Mouse (Mus musculus): ENCODE results near the gene Oosp1.

Gene Oosp1

DNA sequence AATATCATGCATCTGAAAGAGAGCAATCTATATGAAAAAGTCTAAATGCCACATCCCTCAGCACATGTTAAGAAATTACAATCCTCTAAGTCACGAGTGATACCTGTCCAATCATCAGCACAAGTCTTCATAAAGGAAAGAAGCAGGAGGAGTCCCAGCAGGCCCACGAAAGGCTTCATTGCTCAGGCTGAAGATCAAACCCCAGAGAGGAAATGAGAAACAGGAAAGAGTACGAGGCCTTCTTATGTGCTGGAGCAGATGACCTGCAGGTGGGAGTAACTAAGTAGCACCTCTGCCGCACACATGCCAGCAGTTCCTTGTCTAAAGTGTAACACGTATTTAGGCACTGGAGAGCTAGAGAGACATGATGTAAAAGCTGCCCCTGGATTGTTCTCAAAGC lies at the start of gene Oosp1:
Oosp1 (minus strand) TSS at position 312 of the 400 bp plus-strand sequence.
- DNase-seq (ENCODE audit: low spot score in 2 of 2): no peak

DNA sequence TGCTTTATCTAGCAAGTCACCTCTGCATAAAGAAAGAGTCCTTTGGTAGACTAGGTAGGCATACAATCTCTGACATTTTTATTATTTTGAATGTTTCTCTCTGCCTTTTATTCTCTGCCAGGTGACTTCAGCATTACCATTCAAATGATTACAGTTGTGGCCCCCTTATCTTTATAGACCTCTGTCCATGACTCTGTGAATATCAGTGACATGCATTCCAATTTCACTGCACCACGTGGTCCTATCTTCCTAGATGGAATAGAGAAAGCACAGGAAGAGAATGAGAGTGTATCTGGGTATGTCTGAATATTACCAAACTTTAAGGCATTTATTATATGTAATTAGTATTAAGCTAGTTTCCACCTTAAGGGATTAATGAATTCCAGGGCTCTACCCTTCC lies 45.5 kb upstream of the Oosp1 start:
- no peak for DNase-seq (ENCODE audit: low spot score in 2 of 2)

DNA sequence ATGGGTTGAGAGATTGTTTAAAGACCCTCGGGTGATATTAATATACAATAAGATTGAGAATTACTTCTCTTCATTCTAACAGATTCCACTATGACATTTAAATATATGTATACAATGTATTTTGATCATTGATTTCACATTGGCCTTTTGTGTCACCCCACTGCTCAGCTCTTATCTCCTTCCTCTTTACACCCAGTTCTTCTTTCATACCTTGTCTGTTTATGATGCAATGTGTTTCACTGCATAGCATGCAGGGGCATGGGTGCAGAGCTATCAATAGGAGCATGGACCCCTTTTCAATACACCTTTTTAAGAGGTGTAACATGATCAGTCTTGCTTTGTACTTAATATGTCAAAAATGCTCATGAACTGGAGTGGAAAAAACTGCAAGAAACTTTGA lies 39.3 kb upstream of the Oosp1 start:
- no peak for DNase-seq (ENCODE audit: low spot score in 2 of 2)

DNA sequence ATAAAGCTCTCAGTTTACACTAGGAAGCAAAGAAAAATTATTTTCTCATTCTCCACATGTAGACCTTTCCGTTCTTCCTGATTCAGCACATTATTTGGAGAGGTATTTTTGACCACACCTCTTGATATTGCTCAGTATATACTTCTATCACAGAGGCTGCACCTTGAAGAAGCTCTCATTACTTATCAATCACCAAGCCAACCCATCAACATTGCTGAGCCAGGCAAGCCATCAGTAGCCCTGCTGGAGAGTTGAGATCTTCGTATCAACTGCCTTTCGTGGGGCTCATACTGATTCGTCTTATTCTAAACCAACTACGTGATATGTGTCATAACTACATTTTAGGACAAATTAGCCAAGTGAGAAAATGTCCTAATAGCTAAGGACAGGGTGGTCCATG lies 36.4 kb upstream of the Oosp1 start:
- no peak for DNase-seq (ENCODE audit: low spot score in 2 of 2)

DNA sequence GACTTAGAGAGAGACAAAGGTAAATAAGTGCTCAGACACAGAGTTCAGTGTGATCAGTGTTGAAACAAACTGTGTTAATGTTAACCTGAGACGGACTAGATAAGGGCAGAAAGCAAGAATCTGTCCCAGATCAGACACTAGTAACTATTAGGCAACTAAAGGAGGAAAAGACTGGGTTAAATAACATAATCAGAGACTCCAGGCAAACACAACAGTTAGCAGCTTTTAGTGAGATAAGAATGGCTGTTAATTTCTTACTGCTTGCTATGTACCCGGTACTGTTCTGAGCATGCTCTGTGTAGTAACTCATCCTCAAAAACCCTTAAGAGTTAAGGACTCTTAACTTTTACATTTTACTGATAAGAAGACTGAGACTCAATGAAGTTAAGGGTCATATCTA lies 35.0 kb upstream of the Oosp1 start:
- no peak for DNase-seq (ENCODE audit: low spot score in 2 of 2)

DNA sequence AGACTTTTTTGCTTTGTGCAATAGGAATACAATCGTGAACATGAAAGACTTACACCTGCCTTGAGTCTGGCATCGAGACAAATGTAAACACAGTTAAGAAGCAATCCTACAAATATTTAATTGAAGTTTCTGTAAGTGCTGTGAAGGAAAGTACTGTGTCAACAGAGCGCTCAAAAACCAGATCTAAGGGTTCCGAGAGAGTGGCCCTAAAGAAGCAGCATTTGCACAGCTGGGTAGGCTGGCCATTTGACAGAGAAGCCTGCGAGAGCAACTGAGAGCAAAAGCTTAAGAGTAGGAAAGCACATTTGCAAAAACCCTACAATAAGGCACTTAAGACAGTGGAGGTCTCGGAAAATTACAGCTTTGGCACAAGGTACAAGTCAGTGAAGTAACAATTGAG lies 33.3 kb upstream of the Oosp1 start:
- DNase-seq (ENCODE audit: low spot score in 2 of 2): no peak

DNA sequence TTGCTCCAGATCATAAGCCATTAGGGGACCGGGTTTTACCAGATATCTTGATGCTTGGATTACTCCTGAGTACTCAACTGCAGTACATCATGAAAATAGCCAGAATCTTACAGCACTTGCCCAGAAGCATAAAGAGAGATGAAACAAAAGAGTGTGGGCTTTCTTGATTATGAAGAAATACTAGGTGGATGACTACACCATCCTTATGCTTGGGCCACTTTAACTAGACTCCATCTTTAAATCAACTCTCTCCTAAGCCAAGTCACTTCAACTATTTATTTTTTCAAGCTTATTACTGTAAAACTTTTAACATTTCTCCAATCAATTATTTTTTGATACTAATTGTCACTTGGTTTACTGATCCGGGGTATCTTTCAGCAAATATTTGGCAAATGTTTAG lies 32.9 kb upstream of the Oosp1 start:
- no peak for DNase-seq (ENCODE audit: low spot score in 2 of 2)

DNA sequence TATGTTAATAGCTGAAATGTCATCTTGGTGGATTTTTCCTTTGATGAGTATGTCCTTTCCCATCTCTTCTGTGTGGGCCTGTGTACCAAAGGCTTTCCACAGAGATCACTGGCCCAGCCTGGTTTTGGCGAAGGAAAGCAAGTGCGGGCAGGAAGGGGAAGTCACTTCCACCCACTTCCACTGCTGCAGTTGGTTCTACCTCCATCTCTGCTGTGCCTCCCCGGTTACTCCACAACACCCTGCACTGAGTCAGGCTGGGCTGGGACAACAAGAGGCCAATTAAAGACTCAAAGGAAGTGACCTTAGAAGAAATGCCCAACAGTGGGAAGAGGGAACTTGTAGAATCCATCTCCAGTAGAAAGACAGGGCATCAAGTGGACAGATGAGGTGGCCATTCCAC lies 29.1 kb upstream of the Oosp1 start:
- no peak for DNase-seq (ENCODE audit: low spot score in 2 of 2)

DNA sequence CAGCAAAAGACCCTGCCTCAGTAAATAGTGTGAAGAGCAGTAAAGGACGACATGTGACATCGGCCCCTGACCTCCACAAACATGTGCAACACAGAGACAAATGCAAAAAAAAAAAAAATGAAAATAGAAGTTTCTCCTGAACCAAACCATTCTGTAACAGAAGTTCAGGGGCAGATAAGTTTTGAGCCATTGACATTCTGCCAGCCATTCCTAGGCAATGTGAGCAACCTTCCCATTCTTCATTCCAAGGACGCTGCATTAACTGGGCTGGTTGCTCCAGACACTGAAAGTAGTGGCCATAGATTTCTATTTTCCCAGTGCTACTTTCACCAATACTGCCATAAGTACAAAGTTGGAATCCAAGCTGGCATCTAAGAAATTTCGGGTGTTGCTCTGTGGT lies 21.5 kb upstream of the Oosp1 start:
- no peak for DNase-seq (ENCODE audit: low spot score in 2 of 2)

DNA sequence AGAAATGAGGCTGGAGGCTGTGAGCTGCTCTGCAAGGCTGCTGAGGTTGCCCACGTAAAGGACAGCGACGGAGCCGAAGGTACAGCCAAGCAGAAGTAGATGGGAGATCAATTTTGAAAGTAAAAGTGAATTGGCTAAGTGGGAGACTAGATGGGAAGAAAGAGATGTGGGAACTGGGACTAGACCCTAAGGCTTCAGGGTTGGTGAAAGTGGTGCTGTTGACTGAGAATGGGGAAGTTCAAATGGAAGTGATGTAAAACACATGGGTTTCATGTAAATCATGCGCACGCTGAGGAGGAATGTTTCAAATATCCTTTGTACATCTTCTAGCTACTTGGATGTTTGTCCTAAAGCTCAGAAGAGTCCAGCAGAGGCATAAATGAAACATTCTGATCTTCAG lies 7.4 kb upstream of the Oosp1 start:
- DNase-seq (ENCODE audit: low spot score in 2 of 2): no peak

DNA sequence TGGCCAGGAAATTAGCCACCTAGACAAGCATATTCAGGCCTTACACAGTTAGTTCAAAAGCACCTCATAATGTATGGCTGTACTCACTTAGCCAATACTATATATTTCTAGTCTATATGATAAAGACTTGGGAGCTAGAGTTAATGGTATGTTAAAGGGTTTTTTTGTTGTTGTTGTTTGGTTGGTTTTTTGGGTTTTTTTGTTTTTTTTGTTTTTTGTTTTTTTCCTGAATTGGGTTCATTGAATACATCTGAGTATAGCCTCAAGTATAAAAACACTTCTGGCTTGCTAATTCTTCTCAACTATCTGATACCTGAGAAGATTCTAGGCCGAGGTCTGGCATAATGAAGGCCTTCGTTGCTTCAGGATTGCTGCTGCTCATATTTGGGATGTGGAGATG lies 5.8 kb upstream of the Oosp1 start, which contains the start of gene Oosp3:
Oosp3 (plus strand) TSS at position 301 of the 400 bp plus-strand sequence.
- DNase-seq (ENCODE audit: low spot score in 2 of 2): no peak

DNA sequence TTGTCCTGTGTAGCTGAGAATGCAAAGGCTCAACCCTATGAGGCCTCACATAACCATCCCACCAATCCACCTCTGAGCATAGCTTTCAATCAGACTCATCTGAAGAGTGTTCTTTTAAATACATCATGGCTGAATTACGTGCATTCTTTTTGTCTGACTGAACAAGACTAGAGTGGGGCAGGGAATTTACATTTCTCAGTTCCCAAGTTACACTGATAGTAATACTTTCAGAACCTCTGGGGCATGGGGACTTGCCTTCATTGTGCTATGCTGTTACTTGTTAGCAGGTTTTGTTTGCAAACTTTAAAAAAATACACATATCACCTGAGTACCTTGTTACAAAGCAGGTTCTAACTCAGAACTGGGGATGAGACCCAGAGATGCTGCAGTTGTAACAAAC lies 504 bp upstream of the Oosp1 start:
- no peak for DNase-seq (ENCODE audit: low spot score in 2 of 2)

DNA sequence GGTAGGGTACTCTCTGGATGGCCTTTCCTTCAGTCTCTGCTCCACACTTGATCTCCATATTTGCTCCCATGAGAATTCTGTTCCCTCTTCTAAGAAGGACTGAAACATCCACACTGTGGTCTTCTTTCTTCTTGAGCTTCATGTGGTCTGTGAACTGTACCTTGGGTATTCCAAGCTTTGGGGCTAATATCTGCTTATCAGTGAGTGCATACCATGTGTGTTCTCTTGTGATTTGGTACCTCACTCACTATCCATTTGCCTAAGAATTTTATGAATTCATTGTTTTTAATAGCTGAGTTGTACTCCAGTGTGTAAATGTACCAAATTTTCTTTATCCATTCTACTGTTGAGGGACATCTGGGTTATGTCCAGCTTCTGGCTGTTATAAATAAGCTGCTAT lies 29.4 kb downstream of the Oosp1 start:
- no peak for DNase-seq (ENCODE audit: low spot score in 2 of 2)

DNA sequence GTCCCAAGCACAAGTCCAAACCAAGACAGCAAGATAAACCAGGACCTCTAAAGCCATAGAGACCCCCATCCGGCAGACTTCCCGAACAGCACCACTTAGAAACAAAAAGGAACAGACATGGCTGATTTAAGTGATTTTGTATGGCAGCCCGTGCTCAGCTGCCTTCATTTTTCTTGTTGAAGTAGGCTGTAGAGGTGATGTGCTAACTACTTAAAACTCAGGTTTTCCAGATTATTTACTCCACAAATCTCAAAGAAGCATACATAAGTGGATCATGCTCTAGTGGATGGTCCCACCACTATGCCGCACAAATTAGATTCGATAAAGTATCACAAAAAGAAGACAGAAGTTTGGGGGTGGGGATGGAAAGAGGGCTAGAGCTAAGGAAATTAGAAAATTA lies 30.5 kb downstream of the Oosp1 start, which contains the start of gene Oosp2:
Oosp2 (minus strand) TSS at position 101 of the 400 bp plus-strand sequence.
- DNase-seq (ENCODE audit: low spot score in 2 of 2): no peak

DNA sequence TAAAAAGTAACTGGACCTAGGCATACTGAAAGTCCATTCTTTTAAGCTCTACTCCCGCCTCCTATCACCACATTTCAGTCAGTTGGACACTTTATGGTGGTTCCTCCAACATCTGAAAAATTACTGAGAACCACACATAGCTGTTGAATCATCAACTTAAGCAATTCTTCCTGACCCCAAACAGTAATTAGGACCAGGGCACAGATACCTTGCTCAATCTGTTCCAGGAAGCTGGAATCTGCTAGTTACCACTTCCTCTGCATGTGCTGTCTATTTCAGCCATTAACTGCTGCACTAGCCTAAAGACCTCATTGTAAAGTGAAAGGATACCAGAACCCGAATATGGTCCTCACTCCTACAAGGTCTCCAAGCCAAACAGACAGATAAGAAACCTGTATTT lies 31.8 kb downstream of the Oosp1 start:
- DNase-seq (ENCODE audit: low spot score in 2 of 2): no peak

DNA sequence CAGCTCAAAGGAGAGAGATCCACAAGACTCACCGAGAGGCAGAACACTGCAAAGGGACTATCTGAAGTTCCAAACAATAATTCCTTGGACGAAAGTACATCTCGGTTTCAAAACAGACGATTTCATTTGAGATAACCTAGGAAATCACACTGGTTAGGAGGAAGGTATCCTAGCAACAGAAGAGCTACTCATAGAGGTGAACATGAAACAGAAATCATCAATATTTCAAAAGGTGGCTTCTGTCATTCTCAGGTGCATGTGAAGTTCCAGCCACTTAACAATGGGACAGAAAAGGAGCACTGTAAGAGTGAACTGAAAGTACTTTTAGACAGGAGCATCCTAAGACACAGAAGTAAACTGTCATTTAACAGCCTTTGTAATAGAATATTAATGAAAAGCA lies 41.4 kb downstream of the Oosp1 start:
- DNase-seq (ENCODE audit: low spot score in 2 of 2): no peak

DNA sequence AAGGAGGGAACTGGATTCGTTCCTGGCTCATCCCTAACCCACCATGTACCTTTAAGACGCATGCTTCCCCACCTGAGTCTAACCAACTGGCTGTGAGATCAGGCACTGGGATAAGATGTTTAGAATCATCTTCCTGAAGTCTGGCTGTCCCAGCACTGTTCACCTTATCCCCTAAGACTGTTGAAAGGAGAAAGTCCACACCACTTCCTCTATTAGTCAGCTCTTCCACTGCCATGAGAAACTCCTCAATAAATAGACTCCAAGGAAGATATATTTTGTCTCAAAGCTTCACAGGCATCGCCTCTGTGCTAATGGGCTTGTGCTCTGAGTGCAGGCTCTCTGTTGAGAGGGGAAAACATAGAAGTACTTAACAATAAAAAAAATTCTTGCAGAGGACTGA lies 44.8 kb downstream of the Oosp1 start:
- DNase-seq (ENCODE audit: low spot score in 2 of 2): no peak

DNA sequence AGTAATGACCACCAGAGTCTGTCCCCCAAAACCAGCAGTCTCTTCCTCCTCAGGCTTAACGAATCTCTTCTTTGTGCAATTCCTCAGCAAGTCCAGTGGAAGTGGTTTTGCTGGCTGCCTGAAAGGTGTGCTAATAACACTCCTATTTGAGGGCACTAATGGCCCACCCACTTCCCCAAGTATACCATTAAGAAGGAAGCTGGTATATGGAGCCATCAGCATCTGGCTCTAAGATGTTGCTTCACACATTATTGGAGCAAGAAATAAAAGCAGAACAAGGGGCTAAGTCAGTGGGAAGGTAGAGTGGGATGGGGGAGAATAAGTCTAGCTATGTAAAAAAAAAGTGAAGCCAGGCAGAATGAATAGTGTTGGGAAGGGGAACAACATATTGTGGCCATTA lies 50.2 kb downstream of the Oosp1 start, which contains the start of gene Ms4a3:
Ms4a3 (minus strand) TSS at position 120 of the 400 bp plus-strand sequence.
- no peak for DNase-seq (ENCODE audit: low spot score in 2 of 2)

DNA sequence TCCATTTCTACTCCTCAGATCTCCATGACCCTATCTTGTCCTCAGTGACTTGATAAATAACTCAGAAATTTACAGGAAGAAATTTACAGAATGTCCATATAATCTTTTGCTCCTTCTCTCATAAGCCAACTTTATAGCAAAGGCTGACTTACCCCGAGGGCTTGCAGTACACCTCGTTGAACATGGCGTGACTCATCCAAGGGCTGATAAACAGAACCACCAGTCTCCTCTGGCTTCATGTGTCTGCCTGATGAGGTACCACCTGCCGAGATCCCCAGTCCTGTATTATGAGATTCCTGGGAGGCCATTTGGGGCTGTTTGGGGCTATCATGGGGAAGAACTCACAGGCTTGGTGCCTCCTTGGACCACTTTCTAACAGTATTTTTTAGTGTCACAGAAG lies 51.9 kb downstream of the Oosp1 start:
- no peak for DNase-seq (ENCODE audit: low spot score in 2 of 2)

DNA sequence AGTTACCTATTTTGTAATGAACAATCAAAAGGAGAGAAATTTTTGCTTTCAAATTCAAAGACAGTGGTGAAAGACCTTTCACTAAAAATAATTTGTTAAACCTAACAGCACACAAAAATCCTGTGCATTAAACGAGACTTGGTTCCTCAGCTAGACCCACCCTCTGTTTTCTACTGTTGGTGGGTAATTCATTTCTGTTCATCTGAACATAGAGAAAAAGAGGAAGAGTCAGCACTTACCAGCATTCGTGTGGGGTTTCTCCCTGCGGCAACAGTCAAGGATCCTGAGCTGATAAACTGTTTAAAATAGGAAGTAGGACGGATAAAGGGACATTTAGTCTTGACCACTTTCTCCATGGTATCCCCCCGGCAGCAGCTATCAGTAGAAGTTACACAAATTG lies 55.4 kb downstream of the Oosp1 start:
- DNase-seq (ENCODE audit: low spot score in 2 of 2): no peak

DNA sequence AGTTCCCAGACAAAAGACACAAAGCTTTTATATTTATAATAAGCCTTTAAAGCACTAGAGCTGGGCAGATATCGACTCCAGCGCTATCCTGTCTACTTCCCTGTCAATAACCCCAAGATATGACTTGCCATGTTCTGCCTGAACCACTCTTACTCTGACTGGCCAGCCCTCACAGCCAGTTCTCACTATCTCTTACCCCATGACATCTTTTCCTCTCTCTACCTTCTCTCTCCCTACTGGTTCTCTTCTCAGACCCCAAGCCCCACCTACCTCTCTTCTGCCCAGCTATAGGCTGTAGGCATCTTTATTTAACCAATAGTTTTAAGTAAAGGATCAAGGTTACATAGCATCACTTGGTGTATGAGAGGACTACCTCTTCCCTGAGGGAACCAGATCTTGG lies 56.6 kb downstream of the Oosp1 start:
- DNase-seq (ENCODE audit: low spot score in 2 of 2): no peak

DNA sequence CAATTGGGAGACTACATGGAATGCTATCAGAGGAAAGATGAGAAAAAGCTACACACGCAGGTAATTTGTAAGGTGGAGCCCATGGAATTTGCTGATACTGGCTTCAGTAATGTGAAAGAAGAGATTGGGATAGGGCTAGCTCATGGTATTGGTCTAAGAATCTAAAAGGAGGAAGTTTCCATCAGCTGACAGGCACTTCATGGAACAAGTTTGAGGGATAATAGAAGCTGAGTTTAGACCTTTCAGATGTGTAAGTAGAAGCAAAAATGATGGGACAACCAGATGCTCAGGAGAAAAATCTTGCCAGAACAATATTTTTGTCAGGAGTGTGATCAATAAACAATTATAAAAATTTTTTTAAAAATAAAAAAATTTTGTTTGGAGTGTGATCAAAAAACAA lies 57.2 kb downstream of the Oosp1 start:
- DNase-seq (ENCODE audit: low spot score in 2 of 2): no peak

DNA sequence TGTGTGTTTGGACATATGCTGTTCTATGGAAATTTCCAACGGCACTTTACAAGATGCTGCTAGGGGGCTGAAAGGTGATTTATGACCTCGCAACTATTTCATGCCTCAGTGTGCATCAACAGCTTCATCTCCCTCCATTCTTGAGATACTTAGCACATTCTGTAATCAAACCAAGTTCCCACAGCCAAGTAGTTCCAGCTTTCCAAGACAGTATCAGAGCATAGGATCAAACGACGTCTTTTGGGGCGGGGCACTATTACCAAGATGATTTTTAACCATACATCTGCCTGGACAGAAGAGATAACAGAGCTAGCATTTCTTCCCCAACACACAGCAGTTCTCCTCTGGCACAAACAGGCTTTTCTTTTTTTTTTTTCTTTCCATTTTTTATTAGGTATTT lies 65.7 kb downstream of the Oosp1 start:
- no peak for DNase-seq (ENCODE audit: low spot score in 2 of 2)

DNA sequence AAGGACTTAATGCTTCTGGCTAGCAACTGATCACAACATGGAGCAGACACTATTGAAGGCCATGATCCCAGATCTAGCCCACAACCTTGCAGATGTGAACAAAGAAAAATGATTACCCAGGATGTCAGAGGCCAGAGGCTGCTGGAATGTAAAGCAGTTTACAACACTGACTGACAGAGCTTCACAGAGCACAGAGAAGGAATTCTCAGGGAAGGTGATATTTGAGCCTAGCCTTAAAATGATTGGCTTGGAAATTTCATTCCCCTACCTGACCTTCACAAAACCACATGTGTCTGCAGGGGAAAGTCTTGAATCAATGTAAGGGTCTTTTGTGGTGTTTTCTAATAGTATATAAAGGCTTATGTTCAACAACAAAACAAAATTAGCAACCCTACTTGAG lies 66.2 kb downstream of the Oosp1 start:
- DNase-seq (ENCODE audit: low spot score in 2 of 2): no peak

DNA sequence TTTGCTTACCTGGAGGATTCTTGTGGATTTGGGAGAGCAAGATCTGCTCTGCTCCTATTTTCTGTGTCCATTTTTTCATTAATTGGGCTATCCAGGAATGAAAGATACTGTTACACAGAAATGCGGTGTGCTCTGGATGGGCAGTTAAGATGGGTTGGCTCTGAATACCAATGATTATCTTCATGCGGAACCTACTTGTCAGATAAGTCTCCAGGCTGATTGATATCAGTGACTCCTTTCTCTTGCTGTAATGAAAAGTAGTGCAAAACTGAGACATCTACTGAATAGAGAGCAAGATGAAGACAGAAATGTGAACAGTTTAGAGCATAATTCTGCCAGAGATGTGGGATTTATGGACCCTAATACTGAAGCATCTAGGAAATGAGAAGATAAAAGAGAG lies 67.4 kb downstream of the Oosp1 start, which contains the start of gene Ms4a2:
Ms4a2 (minus strand) TSS at position 169 of the 400 bp plus-strand sequence.
- no peak for DNase-seq (ENCODE audit: low spot score in 2 of 2)
